Mouse (Mus musculus) lung, postnatal 14 days (tissue): ENCODE measurements around the gene Fam217b.

ENCODE experiments used
- DNase-seq: peaks from one replicate; pipeline ENCODE4 v3.0.0; 2021

Fam217b gene

DNA sequence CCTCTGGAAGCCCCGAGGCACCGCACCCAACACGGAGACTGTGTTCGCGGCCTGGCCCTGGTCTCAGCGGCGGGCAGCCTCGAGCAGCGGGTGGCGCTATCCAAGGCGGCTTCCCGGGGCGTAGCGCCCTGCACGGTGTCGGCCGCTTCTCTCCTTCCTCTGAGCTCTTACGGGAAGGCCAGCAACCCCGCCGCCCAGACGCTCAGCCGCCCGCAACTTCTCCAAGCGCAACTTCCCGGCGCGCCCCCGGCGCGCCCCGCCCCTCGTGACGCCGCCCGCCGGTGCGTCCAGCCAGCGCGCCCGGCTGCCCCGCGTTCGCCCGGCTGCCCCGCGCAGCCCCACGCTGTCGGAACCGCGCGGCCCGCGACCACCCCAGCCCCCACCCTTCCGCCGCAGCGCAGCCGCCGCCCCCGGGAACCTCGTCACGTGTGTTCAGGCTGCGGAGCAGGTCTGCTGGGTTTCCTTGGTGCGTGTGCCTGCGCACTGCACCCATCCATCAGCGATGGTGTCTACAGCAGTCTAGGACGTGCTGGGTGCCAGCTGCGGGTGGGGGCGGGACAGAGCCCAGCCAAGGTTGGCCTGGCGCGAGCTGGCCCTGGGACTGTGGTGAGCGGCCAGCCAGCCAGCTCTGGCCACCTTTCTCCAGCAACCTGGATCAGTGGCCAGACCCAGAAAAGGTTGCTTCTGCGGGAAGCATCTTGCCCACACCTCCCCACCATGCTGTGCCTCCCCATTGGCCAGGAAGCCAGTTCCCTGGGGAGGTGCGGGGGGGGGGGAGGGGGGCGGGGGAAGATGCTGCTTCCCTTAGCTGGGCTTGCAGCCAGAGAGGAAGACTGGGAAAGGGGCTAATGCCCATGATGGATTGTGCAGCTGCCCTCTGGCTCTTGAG is at the start of gene Fam217b, which contains the start of gene Ppp1r3d:
Fam217b (plus strand) TSS at position 264 of the 889 bp plus-strand sequence.
Ppp1r3d (minus strand) TSS at position 212 of the 889 bp plus-strand sequence.
- peak; percentile 59 for DNase-seq

DNA sequence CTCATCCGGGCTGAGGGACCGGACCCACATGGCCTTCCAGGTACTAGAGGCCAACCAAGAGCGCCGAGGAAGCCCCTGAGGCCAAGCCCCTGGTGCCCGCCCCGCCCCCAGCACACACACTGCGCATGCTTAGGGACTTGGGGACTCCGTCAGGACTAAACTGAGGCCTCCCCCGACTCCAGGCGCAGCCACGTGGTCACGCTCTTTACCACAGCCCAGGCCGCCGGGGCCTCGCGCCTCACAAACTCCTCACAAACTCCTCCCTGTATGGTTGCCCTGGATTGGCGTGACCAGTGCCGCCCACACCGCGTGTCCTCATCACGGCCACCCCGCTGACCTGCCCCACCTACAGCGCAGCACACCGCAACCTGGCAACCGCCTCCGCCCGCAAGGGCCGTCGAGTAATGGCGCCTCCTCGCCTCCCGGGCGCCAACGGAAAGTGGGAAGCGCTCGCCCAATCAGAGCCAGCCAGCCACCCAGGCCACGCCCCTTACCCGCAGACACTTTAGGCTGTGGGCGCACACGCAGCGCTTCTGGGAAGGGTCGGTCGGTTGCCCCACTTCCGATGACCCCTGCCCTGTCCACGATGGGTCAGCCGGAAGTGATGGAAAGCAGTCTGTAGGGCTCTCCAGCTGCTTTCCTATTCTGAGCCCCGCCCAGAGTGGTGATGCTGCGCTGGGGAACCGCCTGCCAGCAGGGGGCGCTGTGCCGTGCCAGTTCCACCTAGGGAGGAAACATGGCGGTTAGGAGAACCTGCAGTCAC is 7.1 kb upstream of the Fam217b start, which contains the start of gene Sycp2:
Sycp2 (minus strand) TSS at position 633 of the 763 bp plus-strand sequence.
- no peak for DNase-seq

DNA sequence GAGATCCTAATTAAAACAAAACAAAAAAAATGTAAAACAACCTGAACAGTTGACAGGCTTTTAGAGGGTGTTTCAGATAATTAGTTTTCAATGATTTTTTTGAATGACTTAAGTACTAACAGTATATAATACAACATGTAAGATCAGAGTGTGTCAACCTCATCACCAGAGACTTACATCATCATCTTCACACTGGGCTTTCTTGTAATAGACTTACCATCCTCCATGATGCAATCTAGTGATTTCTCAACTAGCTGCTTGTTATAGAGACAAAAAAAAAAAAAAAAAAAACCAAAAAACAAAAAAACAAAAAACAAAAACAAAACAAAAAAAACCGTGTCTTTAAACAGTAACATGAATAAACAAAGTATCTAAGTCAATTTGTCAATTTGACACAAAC is 5.3 kb upstream of the Fam217b start:
- no peak for DNase-seq

DNA sequence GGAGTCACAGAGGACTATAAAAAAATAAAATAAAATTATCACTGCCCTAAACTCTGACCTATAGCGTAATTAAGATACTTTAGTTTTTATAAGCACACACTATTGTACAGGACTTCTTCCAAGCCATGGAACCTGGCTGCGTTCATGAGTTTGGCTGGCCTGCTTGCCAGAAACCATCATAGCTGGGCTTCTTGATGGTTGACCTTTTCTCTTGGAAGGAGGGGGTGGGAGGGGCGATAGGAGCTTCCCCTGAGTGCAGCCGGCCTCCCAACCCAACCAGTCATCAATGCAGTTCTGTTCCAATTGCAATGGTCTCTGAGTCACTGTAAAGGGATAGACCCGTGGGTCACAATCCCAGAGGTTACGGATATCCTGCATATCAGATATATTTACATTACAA is 4.0 kb upstream of the Fam217b start:
- DNase-seq: no peak

DNA sequence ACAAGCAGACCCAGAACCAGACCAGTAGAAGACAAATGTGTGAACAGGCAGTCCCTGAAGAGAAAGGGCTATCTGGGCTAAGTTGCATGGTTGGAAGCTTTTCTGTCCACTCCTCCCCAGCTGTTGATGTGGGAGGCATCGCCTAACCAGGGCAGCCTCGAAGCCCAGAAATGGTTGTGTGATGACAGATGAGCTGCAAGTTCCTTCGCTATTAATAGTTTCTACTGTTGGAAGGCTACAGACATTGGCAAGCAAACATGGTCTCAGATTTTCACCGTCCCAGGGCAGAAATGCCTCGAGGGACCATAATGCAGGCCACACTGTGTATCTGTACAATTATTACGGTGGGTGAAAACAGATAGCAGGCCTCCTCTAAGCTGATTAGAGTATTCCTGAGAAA is 1.7 kb upstream of the Fam217b start:
- DNase-seq: peak; percentile 47

DNA sequence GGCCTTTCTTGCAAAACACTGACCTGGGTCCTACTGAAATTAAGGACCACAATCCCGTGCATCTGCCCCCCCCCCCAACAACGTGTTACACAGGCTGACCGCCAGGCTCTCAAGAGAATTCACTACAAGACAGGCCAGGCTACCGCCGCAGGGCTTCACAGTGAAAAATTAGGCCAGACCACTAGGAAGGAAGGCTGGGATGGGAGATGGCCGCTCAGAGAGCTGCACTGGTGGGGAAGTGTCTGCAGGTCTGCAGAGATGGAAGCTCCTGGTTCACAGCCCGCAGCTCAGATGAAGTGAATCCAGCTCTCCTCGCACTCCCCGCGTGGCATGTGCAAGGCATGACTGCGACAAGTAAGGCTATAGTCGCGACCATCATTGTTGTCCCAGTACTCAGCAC is 1.2 kb upstream of the Fam217b start:
- DNase-seq: no peak

DNA sequence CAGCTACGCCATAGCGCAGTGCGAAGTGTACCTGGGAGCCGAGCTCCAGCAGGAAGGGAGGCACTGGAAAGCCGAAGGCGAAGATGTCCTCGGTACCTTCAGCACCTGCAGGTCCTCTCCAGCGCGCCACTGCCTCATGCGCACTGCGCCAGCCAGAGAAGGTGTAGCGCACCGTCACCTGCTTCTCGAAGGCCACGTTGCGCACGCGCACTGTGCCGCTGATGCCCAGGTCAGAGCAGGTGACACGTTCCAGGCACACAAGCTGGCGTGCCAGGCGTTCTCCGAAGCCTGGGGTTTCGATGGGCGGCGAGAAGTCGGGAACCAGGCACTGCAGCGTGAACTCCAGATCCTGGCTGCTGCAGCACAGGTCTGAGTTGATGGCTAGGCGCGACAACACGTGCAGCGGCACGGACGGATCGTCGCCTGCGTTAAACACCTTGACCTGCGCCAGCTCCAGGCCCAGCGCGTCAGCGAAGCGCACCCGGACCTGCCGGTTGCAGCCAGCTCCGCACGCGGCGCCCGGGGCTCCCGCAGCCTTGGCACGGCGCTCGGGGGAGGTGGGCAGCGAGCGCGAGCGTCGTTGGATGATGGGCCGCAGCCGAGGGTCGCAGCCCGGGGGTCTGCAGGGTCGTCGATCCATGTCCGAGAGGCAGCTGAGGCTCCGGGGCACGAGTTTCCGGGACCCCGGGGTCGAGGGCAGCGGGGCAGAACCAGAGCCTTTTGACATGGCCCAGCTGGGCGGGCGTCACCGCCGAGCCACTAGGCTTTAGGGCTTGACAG is 653 bp upstream of the Fam217b start:
- no peak for DNase-seq

DNA sequence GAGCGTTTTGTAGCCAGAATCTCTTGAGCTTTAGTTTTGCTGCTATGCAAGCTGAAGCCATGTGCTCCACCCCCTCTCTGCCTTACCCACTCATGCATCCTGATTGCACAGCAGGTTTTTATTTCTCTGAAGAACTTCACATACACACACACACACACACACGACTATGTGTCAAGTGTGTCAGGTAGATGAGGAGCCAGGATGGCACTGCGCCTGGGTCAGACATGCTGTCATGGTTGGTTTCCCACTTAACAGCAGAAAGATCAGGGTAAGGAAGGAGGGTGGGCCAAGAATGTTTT is 775 bp downstream of the Fam217b start:
- DNase-seq: no peak

DNA sequence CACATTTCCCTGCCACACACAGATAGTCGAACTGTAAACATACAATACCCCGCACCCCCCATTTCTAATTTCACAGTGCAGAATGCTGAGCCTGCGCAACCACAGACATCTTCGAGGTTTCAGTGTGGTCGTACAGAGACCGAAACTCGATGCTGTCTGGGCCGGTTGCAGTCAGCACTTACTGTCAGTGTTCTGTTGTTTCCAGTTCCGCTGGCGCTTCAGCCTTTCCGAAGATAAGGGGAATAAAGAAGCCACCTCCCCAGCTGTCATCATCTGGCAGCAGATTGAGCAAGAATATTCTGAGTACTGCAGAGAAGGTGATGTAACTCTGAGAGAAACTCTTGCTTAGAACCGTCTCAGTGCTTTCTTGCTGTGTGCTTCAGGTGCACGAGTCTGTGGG is 2.1 kb downstream of the Fam217b start:
- DNase-seq: peak; percentile 35

DNA sequence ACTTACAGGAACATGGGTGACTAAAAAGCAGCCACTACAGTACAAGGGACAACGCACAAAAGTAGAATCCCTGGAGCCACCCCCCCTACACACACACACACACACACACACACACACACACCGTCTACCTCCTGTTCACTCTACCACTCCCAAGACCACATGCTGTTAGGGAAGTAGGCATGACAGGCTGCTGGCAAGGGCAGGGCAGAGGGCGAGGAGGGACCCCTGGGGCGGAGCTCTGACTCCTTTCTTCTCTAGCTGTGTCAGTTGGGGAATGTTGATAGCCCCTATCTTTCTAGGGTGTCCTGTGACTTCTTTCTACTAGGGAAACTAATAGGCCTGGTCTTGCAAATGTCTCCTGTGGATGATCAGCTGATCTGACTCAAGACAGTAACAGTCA is 2.6 kb downstream of the Fam217b start:
- DNase-seq: no peak

DNA sequence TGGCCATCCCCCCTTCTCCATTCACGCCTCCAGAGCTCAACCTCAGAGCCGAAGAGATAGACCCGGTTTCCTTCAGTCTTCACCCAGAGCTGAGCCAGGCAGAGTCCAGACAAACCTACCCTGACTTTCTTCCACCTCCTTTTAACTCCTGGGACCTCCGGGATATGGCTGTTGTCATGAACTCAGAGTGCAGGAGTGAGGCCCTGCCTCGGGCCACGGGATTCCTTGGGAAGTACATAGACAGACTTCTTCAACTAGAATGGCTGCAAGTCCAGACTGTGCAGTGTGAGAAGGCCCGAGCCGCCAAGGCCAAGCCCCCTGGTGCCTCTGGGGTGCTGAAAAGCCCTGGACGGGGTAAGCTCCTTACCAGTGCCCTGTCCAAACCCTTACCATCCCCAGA is 6.3 kb downstream of the Fam217b start:
- no peak for DNase-seq

DNA sequence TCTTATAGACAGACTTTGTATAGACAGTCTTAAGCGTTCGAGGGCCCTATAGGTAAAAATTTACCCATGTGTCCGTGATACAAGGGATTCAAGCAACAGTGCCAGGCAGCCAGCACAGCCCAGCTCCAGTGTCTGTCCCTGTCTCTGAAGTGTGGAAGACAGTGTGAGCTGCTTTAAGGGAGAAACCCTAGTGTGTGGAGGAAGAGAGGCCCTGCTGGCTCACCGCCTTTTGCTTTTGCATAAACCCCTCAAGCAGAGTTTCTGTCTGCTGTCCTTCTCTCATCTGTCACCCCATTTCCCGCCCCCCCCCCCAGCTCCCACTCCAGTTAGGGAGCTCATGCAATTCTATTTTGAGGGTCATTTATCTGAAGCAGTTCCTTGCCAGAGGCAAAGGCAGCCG is 7.3 kb downstream of the Fam217b start:
- DNase-seq: no peak

DNA sequence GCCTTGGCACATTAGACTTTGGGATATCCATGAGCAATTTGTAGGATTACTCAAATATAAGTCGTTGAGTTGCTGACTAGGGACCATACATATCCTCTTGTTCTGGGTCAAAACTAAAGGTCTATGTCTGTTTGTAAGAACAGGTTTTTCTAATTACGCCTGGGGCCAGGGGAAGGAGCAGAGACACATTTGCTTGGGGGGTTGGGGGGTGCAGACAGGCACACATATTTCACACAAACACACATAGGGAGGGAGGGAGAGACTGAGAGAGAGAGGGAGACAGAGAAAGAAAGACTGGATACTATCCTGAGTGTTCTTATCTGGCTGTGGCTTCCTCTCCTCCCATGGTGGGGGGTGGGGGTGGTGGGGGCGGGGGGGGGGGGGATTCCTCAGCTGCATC is 7.9 kb downstream of the Fam217b start:
- no peak for DNase-seq

DNA sequence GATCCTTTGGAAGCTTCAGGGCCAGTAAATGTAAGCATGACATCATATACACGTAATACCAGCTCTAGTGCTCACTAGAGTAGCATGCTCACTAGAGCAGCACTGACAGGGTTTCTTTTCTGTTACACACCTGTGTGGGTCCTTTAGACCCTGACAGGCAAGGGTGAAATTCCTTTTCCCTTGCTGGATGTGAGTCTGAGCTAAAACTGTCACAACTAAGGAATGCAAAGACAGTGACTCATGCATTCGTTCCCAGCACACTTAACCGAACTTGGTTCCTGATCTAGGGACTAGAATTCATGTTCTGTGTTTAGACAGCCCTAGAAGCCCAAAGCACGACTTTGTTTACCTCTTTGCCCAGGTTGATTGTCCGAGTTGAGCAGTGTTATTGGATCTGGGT is 8.9 kb downstream of the Fam217b start:
- no peak for DNase-seq

DNA sequence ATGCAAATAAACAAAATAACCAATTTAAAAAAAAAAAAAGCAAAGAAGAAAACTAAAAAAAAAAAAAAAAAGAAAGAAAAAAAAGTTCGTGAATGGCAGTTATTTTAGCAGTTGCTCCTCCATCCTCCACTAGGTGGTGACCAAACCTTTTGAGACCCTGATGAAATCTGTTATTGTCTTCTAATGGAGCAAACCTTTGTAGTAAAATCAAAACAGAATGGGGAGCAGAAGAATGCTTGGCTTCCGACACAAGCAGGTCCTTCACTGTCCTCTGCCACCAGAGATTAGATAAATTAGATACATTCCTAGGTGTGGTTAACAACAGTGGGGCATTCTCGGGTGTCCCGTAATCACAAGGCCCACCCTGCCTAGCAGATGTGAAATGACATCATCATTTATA is 11.9 kb downstream of the Fam217b start:
- DNase-seq: peak; percentile 25

DNA sequence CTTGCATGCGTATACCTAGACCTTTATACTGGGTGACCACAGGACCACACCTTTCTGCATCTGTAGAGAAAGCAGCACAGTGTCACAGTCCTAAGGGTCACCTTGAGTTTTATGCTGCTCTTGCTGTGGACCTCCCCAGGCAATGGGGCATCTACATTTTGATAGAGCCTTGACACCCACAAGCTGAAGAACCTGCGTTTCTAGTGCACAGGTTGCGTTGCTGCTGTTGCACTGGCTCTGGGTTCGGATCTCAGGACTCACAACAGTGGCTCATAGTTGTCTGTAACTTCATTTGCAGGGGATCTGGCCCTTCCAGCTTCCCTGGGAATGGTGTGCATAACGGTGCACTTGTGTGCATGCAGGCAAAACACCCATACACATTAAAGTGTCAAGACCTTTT is 12.9 kb downstream of the Fam217b start:
- DNase-seq: no peak

DNA sequence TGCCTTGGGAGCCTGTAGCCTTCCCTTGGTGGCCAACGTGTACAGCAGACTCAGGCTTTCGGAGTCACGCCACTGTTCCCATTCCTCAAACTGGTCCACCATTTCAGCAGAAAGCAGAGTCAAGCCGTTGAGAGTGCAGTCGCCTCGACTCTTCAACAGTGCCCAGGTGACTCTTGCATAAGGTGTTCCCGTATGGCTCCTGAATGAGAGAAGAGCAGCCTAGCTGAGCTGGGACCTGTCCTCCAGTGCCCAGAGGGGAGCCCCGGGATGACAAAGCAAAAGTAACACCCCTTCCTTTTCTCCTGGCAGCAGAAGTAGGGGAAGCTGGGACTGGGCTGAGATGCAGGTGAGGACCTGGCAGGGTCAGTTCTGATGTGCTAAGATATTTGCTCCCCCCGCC is 13.9 kb downstream of the Fam217b start:
- DNase-seq: no peak

DNA sequence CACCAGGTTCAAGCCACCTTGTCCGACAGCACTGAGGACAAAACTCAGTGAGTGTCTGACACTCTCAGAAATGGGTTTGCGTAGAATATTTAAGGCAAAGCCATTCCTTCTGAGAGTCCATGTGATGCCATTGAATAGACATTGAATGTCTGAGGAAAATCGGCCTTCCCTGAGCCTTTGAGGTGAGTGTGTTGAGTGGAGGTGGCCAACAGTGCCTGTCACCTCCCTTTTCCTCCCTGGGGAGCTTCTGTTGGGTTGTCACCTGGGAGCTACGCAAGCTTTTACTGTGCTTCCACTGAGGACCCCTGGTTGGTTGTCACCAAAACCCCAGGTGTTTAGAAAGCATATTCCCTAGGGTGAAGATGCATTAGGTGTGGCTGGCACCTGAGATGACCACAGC is 14.4 kb downstream of the Fam217b start:
- DNase-seq: no peak

DNA sequence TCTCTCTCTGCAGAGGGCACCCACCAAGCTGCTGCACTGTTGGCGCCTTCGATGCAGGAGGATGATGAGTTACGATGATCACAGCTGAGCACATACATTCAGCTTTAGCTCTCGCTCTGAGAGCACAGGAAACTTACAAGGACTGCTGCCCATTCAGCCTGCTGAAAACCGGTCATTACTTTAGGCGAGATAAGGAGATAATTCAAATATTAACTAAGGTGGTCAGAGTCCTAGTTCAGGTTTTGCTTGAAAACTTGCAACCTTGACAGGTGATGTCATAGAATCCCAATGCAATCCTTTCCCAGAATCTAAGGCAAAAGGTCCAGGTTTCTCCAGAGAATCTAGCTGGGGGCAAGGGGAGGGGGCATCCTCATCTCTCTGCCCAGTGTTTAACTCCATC is 15.1 kb downstream of the Fam217b start:
- DNase-seq: no peak

DNA sequence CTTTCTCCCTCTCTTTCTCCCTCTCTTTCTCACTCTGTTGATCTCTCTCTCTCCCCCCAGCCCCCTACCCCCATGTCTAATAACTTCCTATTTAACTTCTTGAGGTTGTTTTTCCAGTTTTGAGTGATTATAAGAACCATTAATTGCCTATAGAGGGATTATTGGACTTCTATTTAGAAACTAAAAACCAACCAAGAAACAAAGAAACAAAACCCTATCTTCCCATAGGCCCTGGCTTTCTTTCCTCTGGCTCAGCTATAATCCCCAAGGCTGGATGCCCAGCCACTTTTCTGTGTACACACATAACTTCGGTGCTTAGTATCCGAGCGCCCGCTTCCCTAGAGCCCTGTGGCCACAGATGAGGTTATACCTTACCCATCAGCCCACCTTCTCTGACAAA is 15.9 kb downstream of the Fam217b start, which contains the start of gene Cdh26:
Cdh26 (plus strand) TSS at position 301 of the 400 bp plus-strand sequence.
- DNase-seq: no peak

DNA sequence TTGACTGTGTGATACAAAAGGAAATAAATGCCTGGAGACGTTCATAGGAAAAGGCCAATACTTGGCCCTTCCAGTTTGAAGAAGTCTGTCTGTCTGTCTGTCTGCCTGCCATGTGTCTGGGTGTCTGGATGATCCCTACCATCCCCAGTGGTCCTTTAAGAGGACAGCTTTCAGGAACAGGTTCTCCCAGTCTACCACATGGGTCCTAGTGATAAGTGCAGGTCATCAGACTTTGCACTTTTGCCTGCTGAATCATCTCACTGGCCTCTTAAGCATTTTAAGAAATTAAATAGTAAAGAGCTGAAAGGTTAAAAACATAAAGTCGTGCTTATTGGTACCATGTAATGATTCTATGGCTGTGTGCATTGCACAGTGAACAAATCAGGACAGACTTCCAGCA is 19.2 kb downstream of the Fam217b start:
- DNase-seq: no peak

DNA sequence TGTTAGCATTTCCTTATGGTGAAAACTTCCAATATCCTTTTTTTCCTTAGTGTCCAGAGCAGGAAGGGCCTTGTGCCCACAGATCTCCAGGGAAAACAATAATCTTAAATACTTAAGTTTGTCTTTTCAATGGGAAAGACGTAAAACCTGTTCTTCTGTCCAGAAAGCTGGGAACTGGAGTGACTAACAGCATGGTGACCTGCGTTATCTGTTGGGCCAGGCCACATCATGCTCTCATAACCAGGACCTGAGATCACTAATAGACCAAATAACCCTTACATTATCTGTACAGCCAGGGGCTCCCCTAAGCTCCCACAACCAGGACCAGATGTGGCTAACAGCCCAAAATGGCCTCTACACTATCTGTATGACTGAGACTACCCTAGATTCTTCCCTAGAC is 19.6 kb downstream of the Fam217b start:
- no peak for DNase-seq

DNA sequence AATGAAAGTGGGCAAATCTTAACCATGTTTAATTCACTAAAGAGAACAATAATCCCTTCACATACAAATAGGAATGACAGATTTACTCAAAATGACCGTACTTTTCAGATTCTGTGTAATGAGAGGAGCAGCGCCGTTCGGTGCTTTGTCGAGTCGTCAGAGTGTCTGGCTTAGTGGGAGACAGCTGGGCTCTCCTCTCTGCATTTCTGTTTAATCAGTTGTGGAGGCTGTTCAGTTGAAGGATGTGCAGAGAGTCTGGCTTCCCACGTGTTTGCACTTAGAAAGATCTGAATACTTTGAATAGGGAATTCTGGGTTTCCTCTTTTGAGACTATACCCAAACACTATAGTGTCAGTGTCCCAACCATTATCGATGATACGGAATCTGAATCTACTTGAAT is 23.0 kb downstream of the Fam217b start:
- DNase-seq: no peak
